Mouse (Mus musculus) ES-E14 (cell line): ENCODE measurements at regions not wholly inside any gene's neighbourhood (a gene's known extent, or its start where the extent isn't known, plus 50 kb on each side); places are given as distances from the start of the nearest gene placed in this dataset.

Source experiments
- CHD2 ChIP-seq: IDR thresholded peaks from 2 replicates; pipeline ENCODE4 v1.6.1; 2014; ENCODE audit warnings: mild to moderate bottlenecking, low read depth, low read length, inconsistent platforms
- HCFC1 ChIP-seq: IDR thresholded peaks from 2 replicates; pipeline ENCODE4 v1.6.1; 2012; ENCODE audit warnings: low read length, inconsistent platforms, borderline replicate concordance; ENCODE audit not compliant: insufficient read depth
- MAFK ChIP-seq: IDR thresholded peaks from 2 replicates; pipeline ENCODE4 v1.6.1; 2014; ENCODE audit warnings: mild to moderate bottlenecking, low read depth, low read length, inconsistent platforms; ENCODE audit not compliant: insufficient read depth
- ZC3H11A ChIP-seq: IDR thresholded peaks from 2 replicates; pipeline ENCODE4 v1.6.1; 2012; ENCODE audit warnings: low read depth, mild to moderate bottlenecking, inconsistent platforms, low read length, borderline replicate concordance
- ZNF384 ChIP-seq: IDR thresholded peaks from 2 replicates; pipeline ENCODE4 v1.6.1; 2012; ENCODE audit warnings: low read depth, low read length, inconsistent platforms

GRCm38 (mm10) chr7:133199046-133199445 lies 74.9 kb upstream of the Ctbp2 start:
- TF ChIP-seq HCFC1 = no peak
- no peak for TF ChIP-seq ZC3H11A
- no peak for TF ChIP-seq ZNF384
- no peak for TF ChIP-seq MAFK
- no peak for TF ChIP-seq CHD2
